Mouse (Mus musculus) embryonic fibroblast, embryonic 13.5 days (primary cell): ENCODE results near the gene Tmem262. TPM values are rescaled to one million over a fixed set of nuclear protein-coding genes. Genes with fewer than 3 reads are reported as not detected.
A peak's percentile ranks its signal among the peaks of the same experiment; 100 is the strongest.

Experiments used
- H3K27ac ChIP-seq: 2 replicates; pipeline ENCODE4 v1.5.1; 2012; ENCODE audit warnings: low read length, control low read depth, inconsistent platforms; ENCODE audit not compliant: insufficient read depth
- H3K4me1 ChIP-seq: 2 replicates; pipeline ENCODE4 v1.6.1; 2011; ENCODE audit warnings: low read length; ENCODE audit not compliant: control insufficient read depth, insufficient read depth
- H3K4me3 ChIP-seq: 2 replicates; pipeline ENCODE4 v1.5.1; 2011; ENCODE audit warnings: mild to moderate bottlenecking, control low read depth, low read length; ENCODE audit not compliant: insufficient read depth
- CTCF ChIP-seq: IDR thresholded peaks from 2 replicates; pipeline ENCODE4 v1.5.1; 2011; ENCODE audit warnings: mild to moderate bottlenecking, control low read depth, low read length, moderate library complexity, borderline replicate concordance; ENCODE audit not compliant: insufficient read depth
- POLR2A ChIP-seq: IDR thresholded peaks from 2 replicates; pipeline ENCODE4 v1.6.1; 2011; ENCODE audit warnings: low read depth, mild to moderate bottlenecking, control low read depth, low read length, moderate library complexity
- polyA plus RNA-seq: library from polyadenylated mRNA; stranded (reverse); fragments of >200 nt; gene quantifications from 2 replicates; pipeline ENCODE4 v1.2.4, GENCODE M21; 2011; ENCODE audit warnings: low read depth; ENCODE audit not compliant: missing spikeins, insufficient read length

The Tmem262 gene
- polyA plus RNA-seq, 1 experiment = not detected

DNA sequence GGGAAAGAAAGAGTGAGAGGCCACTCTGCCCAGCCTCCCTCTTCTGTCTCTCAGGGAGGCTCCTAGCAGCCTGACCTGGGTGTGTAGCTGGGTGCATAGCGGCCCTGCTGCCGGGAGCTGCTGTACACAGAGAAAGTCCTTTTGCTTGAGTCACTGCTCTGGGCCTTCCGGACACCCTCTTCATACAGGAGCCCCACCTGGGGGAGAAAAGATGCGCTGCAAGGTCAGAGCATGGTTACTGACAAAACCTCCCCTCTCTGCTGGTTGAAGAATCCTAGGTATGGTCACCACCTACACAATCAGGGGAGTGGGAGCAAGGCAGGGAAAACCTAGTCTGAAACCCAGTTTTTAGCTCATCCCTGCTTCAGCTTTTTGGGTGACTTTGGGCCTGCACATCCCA lies 10.9 kb upstream of the Tmem262 start:
- Histone ChIP-seq H3K27ac (no peak overlapping the region), H3K4me3 (no peak overlapping the region), H3K4me1 (no peaks in the 10 kb centered on the region)
- no peak for TF ChIP-seq POLR2A
- TF ChIP-seq CTCF = no peak

DNA sequence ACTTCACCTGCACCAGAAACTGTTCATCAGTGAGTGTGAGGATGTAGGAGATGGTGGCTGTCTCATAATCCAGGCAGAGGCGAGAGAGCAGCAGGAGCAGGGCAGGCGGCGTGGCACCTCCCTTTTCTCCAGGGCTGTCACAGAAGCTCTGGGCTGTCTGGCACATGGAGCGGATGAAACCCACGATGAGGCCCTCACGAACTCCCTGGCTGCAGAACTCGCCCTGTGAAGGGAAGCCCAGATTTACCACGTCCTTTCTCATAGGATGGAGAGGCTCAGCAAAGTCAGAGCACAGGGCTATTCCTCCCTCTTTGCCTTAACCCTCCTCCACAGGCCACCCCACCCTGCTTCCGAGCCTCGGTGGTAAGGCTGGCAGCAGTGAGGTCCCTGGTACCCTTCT lies 10.0 kb upstream of the Tmem262 start:
- no peak overlapping the region for H3K27ac ChIP-seq

DNA sequence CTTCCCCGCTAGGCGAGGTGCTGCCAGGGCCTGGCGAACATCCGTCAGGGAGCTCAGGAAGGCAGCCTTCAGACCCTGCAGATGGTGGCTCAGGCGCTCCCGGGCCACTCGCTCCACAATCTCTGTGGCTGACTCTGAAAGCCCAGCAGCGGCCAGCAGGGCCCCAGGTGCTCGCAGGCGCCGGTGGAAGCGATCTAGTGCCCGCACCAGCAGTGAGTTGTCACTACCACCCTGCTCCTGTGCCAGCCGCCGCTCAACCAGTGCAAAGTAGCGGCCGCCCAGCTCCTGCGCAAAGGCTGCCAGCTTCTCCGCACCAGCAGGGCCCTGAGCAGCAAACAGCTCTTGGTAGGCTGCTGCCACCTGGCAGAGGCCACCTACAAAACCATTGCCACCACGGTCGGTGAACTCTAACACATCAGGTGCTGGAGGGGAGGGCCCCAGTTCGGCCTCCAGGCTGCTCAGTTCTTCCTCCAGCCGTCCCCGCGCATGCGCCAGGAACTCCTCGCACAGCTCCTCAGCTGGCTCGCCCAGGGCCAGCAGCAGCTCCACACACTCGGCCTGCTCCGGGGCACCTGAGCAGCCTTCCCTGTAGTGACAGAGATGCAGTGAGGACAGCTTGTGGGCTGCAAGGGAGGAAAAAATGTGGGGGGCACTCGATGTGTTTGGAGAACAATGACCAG lies 9.1 kb upstream of the Tmem262 start:
- TF ChIP-seq POLR2A (no peak), CTCF (no peak)
- H3K4me3 ChIP-seq = no peak overlapping the region
- no peaks in the 10 kb centered on the region for H3K4me1 ChIP-seq
- no peak overlapping the region for H3K27ac ChIP-seq

More for the DNA sequence above, 10.0 kb upstream of the Tmem262 start:
- Histone ChIP-seq H3K4me1 (no peaks in the 10 kb centered on the region), H3K4me3 (no peak overlapping the region)
- TF ChIP-seq CTCF (no peak), POLR2A (no peak)

DNA sequence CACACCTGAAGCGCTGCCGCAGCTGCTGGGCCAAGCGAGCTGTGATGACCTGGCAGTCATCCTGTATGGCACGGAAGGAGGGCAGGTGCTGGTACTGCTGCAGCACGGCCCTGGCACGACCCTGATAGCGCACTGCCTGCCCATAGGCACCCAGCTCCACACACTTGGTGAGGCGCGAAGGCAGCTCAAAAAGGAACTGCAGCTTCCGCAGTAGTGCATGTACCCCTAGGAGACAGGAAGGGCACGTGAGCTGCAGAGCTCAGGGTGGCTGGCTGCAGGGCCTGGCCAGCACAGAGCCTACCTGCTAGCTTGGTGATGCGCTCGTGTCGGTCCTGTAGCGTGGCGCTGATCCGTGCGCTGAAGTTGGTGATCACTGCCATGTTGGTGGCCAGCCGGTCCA lies 8.6 kb upstream of the Tmem262 start:
- Histone ChIP-seq H3K27ac (no peak overlapping the region), H3K4me3 (no peak overlapping the region), H3K4me1 (no peaks in the 10 kb centered on the region)
- TF ChIP-seq CTCF = no peak
- TF ChIP-seq POLR2A = no peak

DNA sequence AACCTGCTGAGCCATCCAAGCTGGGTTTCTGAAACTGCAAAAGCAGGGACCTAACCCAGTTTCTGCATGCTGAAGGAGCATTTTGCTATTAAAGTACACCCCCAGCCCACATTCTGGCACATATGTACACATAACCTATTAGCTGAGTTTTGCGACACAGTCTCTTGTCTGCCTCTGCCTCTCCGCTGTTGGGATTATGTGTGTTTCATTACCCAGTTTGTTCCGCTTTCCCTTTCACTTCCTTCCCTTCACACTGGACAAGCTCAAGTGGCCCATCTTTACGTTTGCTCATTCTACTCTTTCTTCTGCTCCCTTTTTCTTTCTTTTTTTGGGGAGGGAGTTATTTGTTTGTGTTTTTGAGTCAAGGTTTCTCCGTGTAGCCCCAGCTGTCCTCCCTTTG lies 5.9 kb upstream of the Tmem262 start:
- H3K4me3 ChIP-seq = no peak overlapping the region
- H3K4me1 ChIP-seq = no peaks in the 10 kb centered on the region
- no peak for TF ChIP-seq CTCF
- no peak for TF ChIP-seq POLR2A
- no peak overlapping the region for H3K27ac ChIP-seq

DNA sequence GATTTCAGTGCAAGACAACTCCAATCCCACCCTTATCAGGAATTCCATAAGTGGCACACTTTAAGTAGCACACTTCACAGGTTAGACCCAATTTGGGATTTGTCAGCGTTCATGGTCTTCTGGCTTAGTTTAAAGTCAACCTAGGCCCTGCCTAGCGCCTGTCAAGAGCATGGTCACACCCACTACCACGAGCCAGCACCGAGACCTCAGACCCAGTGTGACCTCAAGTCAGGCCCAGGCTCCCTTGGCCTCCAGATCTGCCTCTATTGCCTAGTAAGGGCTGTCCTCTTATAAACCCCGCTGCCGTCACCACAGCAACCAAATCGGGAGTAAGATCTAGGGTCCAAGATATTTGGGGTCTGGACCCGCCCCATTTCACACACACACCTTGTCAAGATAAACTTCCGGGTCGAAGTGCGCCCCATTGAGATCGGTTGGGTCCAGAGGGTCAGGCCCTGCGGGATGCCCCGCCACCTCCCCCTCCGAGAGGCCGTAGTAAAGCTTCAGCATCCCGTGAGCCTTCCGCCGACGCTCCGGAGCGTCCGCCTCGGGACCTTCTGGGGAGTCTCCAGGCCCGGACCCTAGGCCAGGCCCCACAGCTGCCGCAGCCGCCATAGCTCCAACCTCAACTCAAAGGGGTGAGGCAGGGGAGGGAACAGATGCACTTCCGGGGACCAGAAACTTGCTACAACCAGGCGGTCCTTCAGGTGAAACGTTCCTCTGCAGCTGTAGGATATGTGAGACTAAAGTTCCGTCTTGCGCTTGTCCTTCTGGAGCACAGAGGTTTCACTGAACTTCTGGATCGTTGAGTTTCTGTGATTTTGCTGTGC lies 3.1 kb upstream of the Tmem262 start, which contains the start of gene Vps51:
Gene Vps51, minus strand, starts transcription at position 668 of the 830 bp plus-strand sequence.
- H3K4me1 ChIP-seq = no peaks in the 10 kb centered on the region
- TF ChIP-seq CTCF (no peak), POLR2A (peak; percentile 50)
- H3K27ac ChIP-seq = peak within 1 kb of the TSS; percentile 62; the same call in 1 of the 2 replicates
- peak within 1 kb of the TSS; percentile 64 for H3K4me3 ChIP-seq

DNA sequence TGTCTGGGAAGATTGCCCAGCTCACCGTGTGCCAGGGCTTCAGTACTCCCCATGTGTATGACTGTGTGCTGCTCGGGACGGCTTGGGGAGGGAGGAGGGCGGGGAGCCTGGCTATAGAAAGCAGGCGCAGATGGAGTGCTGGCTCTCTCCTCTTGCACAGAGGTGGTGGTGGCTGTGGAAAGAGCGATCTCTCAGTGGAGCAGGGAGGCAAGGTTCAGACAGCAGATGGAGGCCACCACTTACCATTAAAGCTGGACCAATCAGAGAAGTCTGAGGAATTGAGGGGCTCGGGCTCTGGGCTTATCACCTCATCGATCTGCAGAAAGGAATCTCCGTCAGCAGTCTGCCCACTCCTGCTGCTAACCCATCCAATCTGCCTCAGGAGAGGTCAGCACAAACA lies 2.3 kb downstream of the Tmem262 start, which contains the start of gene Gm28374:
Gene Gm28374, minus strand, starts transcription at position 101 of the 400 bp plus-strand sequence.
- Histone ChIP-seq H3K4me1 (peaks cover 4% of the 10 kb centered on the region; the same call in 1 of the 2 replicates), H3K4me3 (no peak within 1 kb of the TSS), H3K27ac (no peak within 1 kb of the TSS)
- TF ChIP-seq POLR2A (no peak), CTCF (no peak)

DNA sequence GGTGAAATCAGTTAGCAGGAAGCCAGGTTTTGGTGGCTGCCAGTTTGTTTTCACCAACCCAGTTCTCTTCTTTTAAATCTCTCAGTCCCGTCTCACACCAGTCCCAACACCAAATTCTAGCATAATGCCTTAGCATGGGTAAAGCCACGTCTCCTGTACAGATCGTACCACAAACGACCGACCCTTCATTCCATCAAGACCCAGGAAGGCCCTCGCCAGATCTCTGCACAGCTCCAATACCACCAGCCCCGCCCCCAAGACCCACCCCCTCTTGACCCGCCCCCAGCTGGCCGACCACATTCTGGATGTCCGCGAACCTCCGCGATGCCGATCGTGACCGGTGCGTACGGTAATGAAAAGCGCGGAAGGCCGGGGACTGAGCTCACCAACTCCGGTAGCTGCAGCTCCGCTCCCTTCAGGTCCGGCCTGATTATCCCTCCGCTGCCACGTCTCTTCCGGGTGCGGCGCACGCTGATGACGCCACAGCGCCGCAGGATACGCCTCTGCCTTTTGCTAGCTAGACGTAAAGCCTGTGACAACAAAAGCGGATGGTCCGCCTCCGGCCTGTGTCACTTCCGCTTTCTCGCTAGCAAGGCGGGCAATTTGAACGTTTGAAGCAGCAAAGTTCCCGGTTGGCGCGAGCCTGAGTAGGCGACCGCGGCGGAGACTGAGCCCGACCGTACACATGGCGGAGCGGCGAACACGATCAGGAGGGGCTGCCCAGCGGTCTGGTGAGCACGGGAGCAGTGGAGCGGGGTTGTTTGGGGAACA lies 4.8 kb downstream of the Tmem262 start, which contains the start of the genes Zfpl1 and Cdca5:
Gene Zfpl1, minus strand, starts transcription at position 479 of the 771 bp plus-strand sequence.
Gene Cdca5, plus strand, starts transcription at position 506 of the 771 bp plus-strand sequence.
- H3K4me3 ChIP-seq = peak within 1 kb of the TSS; percentile 87
- TF ChIP-seq CTCF = no peak
- peak; percentile 61 for TF ChIP-seq POLR2A
- H3K4me1 ChIP-seq = peaks cover 4% of the 10 kb centered on the region; the same call in 1 of the 2 replicates
- peak within 1 kb of the TSS; percentile 55; the same call in 1 of the 2 replicates for H3K27ac ChIP-seq

DNA sequence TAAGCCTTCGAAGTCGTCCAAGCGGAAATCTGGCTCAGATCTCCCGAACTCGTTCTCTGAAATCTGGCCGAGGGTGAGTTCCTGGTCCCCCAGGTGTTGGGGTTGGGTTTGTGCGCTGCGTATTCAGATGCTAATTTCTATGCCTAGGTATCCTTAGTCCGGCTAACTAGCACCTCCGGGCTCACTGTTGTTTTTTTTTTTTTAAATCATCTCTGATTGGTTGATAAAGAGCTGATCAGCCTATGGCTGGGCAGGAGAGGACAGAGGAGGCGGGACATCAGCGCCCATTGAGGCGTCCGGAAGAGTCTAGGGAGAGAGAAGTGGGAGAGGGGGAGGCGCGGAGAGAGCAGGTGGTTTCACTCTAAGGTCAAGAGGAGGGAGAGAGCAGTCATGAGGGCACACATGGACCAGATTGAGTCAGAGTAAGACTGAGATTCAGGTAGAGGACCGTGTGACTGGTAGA lies 5.6 kb downstream of the Tmem262 start:
- TF ChIP-seq CTCF (no peak), POLR2A (no peak)
- H3K4me1 ChIP-seq = peaks cover 4% of the 10 kb centered on the region; the same call in 1 of the 2 replicates
- no peak overlapping the region for H3K27ac ChIP-seq
- peak overlapping the region; percentile 87 for H3K4me3 ChIP-seq
